Mouse (Mus musculus): Measurements from ENCODE around the gene Riox2.
"Not testable (repeated sequence)": the region's sequence is repeated elsewhere in the genome, so short reads cannot be mapped to it uniquely, and the experiment has no call there.

The Riox2 gene

DNA sequence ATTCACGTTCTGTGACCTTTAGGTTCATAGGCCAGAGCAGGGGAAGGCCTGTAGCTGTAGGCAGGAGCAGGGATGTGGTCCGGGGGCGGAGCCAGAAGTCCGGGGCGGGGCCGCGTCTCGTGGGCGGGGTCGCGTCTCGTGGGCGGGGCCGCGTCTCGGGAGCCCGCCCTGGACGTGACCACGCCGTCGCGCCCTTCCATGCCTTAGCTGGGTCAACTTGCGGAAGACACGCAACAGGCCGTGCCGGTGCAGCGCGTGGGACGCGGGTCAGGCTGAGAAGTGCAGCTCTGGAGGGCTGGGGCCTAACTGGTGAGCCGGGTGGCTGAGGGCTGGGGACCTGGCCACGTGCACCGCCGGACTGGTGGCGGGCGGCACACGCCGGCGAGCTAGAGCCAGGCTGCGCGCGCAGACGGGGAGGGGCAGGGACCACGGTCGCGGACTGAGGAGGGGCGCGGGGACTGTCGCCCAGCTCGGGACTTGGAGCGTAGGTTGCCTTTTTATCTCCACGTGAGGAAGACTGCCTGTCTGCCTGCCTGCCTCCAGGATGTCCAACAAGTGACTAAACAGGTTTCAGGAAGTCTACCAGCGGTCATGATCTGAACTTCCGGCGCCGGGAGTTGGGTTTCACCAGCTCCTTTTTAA is at the start of gene Riox2:
Riox2 (plus strand) TSS at position 139 of the 642 bp plus-strand sequence.
- peak; percentile 52 to 53 for DNase-seq (ENCODE audit: low spot score in 2 of 2)

DNA sequence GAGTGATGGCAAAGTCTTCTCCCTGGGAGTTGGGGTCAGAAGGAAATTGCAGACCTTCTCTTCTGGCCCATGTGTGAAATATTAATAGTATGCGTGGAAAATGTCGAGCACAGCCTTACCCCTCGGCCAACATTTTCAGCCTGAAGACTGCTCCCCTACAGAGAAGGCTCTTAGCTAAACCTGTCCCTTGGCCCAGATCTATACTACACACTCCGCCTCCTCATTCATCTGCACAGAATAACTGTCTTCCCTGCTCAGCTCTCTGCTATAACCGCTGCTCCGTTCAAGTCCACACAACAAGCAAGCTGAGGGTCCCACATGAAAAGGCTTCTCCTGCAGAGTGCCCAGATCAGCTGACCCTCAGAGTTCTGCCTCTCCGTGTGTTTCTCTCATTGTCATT is 43.6 kb upstream of the Riox2 start:
- DNase-seq (ENCODE audit: low spot score in 2 of 2) = no peak

DNA sequence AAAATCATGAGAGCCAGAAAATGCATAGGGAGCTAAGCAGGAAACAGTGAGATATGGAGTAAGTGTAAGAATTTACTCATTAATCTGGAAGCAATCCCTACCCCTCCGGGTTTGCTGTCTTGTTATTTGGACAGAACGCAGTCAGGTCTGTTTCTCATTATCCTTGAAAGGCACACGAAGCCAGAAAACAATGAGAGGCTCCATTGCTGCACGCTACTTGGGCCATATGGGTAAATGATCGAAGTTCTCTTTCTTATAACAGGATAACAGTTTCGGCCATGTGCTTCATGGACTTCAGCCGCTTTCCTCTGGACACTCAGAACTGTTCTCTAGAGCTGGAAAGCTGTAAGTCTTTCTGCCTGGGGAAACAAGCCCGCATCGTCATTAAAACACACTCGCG is 38.4 kb upstream of the Riox2 start:
- DNase-seq (ENCODE audit: low spot score in 2 of 2) = no peak

DNA sequence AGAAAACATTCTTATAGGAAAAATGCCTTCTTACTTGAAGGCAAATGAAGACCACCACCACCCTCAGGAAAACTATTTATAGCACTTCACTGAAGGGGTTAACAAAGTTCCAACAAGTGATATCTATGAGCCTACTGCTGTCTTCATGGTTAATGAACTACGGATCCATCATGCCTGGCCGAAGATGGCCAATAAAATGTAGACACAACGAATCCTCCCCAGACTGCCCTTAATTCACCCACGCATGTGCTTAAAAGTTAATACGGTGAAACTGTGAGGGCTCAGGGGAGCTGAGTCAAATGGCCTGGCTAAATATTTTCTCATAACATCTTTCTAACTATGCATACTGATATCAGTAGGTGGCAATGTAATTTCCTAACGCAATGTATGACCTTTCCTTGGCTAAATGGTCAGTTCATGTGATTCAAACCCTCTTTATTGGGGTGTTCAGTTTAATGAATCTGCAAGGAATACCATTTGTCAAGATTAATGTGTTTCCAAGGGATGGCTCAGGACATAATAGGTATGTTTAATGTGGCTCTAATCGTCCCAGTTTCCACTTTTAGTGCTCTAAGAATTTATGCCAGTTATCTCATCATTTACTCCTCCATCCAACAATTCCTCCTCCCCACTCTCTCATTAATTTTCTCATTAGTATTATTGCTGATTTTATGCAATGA is 26.6 kb upstream of the Riox2 start:
- no peak for DNase-seq (ENCODE audit: low spot score in 2 of 2)

DNA sequence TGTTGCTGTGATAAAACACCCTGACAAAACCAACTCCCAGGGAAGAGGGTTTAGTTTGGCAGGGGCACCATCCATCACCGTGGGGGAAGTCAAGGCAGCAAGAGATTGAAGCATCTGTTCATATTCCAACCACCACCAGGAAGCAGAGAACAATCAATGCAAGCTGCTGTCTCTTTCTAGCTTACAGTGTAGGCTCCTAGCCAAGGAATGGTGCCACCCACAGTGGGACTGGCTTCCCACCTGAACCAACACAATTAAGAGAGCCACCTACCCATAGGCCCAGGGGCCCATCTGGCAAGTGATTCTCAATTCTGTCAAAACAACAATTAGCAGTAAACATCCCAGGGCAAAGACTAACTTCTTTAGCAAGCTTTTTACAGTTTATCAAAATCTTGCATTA is 23.4 kb upstream of the Riox2 start:
- no peak for DNase-seq (ENCODE audit: low spot score in 2 of 2)

DNA sequence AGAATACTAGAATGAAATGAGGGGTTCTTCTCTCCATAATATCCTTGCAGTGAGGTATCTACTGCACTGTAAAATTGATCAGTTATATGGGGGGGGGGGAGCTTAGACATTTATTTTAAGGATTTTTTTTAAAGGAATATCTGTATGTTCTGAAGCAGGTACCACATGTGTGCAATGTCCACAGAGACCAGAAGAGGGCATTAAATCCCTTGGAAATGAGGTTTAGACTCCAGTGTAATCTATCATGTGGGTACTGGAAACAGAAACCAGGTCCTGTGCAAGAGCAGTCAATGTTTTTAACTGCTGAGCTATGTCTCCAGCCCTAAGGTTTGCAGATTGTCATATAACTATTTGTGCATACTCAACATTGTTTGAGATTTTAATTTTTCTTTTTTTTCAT is 22.5 kb upstream of the Riox2 start:
- DNase-seq (ENCODE audit: low spot score in 2 of 2) = no peak

DNA sequence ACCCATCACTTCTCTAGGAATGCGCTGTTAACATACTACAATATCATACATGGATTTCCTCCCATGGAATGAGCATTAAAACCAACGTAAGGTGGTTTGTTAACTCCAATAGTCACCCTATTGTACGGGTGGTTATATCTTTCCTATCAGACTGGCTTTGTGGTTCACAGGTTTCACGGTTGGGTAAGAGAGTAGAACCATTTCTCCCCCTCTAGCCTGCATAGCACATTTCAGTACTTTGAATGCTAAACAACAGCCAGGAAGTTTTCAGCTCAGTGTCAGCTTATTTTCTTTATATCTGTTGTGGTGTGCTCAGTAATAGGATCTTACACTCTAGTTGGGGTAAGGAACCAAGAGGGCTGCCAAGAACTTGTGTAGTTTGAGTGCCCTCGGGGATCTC is 19.8 kb upstream of the Riox2 start:
- DNase-seq (ENCODE audit: low spot score in 2 of 2) = no peak

DNA sequence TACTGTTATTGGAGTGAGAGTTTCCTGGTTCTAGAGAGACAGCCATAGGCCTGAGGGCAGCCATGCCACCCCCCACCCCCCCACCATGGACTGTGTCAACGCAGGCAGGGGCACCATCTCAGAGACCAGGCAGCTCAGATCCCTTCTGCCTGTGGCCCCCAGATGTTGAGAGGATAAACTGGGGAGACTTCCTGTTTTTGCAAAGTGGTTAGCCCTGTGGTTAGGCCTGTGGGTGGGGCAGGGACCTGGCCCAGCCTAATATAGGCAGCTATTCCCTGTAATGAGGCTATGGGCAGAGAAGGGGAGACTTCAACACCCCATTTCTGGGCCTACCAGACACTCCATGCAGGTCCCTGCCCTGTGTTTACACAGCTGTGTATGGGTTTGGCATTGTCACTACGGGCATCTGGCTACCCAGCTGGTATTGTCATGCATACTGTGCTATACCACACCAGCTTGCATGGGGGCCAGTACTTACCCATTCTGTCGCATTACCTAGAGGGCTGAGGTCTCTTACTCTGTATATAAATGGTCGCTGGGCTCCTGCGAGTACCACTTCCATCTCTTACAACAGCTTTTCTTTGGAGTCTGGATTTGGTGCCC is 12.2 kb upstream of the Riox2 start:
- DNase-seq (ENCODE audit: low spot score in 2 of 2) = not testable (repeated sequence)

DNA sequence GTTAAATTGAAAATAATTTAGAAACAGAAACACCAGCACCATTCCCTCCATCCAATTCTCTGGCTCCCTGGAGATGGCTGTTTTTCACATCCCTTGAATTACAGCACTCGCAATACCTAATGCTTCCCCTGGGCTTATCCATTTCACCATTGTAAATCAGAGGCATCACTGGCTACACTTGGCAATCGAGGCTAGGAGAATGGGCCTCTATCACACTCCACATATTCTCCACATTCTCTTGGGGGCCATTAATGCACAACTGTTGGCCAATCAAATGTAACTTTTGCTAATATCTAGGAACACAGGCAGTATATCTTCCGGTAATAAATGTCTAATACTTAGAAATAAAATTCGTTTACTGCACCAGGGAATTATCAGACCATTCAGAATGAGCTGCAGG is 8.0 kb upstream of the Riox2 start:
- no peak for DNase-seq (ENCODE audit: low spot score in 2 of 2)

DNA sequence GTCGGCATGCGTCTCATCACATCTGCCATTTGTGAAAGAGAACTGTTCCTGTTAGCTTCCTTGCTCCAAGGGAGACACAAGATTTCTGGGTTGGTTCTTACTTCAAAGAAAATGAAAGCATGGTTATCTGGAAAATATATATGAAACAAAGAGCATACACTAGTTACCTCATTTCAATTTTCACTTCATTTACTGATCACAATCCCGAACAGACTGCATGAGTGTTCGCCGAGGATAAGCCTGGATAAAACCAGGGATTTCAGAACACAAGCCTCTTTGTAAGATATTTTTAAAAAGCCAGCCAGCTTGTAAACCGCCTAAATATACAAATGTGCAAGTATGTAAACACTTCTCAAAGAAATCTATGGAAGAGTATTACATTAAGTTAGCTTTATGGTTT is 7.6 kb upstream of the Riox2 start:
- DNase-seq (ENCODE audit: low spot score in 2 of 2) = no peak

DNA sequence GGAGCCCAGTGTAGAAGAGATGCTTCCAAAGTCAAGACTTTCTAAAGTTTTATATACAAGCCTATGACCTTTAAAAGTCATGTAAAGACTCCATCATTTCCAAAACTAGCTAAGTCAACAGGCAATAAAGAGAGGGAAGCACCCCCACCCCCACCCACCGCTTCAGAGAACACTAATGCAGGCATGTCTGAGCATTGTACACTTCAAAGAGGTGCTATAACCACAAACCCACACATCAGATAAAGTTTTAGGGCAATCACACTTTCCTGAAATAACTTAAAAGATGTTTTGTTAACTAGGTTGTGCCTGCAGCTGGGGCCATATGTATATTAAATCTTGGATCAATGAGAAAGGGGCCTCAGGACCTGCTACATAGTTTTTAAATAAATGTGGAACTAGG is 1.7 kb upstream of the Riox2 start:
- no peak for DNase-seq (ENCODE audit: low spot score in 2 of 2)

DNA sequence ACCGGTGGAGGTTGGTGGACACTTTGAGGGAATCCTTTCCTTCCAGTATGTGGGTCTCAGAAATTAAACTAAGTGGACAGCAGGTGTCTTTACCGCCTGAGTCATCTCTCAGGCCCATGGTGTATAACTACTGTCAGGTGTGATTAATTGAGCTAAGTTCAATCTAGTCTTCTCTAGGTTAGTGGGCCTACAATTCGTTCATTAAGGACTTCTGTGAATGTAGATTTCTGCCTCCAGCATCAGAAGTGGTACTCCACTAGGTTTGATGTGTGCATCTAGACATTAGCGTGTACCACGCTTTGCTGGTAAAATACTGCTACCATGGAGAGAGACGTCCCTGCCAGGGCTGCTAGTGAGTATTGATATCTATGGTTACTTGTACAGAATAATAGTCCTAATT is 971 bp downstream of the Riox2 start:
- no peak for DNase-seq (ENCODE audit: low spot score in 2 of 2)

DNA sequence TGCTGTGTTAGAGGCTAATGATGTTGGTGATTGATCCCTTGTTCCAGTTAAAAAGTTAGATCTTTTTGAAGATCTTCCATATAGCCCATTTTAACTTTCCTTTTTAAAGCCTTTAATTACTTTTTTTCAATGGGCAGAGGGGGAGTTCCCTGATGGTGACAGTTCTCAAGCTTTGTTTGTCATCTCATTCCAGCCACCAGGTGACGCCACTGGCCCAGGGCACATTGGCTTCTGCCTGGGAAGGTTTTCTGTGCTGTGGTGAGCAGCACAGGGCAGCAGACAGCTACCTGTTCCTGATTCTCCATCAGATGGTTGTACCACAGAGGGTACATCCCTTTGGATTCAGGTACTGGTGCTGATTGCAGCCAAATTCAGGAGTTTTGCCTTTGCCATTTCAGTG is 3.2 kb downstream of the Riox2 start:
- peak; percentile 33 to 43 for DNase-seq (ENCODE audit: low spot score in 2 of 2)

DNA sequence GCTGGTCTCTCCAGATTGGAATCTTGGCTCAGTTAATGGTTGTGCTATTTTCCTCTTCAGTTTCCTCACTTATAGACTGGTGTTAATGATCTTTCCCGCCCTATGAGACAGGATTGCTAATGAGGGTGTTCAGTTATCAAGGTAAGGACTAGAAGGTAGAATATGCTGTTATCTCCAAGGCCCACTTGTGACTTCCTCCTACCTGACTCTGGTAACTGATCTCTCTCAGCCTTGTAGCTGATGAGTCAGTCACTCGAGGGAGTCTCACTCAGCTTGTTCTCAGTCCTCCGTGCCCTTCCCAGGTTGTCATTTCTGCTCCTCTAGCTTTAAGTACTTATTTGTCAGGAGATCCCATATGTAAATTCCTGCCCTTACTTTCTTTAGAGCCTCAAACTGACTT is 6.4 kb downstream of the Riox2 start:
- no peak for DNase-seq (ENCODE audit: low spot score in 2 of 2)

DNA sequence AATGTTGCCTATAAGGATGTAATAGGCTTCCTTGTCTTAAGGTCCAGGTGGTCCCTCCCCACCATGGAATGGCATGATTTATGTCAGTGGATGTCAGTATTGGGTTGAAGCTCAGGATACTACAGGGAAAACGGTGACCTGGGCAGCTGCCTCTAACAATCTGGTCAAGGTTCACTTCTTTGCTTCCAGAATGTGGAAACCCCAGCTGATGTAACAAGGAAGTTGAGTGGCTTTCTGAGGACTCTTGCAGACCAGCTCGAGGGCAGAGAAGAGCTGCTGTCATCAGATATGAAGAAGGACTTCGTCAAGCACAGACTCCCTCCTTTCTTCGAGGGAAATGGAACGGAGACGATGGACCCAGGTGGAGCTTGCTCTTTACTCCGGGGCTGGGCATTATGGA is 15.7 kb downstream of the Riox2 start:
- DNase-seq (ENCODE audit: low spot score in 2 of 2) = no peak

DNA sequence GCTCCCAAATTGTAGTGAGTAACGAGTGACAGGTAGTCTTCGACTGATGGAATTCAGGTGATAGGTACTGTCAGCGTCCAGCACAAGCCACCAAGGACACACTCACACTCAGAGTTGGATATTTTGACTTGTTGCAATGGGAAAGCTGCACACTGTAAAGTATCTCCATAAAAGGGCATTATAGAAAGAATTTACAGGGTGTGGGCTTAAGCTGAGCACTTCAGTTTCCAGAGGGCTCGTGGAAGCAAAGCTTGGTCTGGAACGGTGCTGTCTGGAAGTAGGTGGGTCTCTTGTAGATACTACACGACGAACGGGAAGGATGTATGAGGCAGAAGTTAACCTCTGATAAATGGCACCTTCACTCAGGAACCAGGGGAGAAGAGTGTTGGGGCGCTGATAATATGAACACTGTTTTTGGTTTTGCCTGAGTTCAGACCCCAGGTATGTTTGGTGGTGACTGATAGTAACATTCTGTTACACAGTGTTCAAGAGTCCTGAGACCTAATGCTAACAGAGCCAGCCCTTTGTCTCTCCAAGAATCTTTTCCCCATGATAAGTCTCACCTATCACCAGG is 16.5 kb downstream of the Riox2 start:
- no peak for DNase-seq (ENCODE audit: low spot score in 2 of 2)

DNA sequence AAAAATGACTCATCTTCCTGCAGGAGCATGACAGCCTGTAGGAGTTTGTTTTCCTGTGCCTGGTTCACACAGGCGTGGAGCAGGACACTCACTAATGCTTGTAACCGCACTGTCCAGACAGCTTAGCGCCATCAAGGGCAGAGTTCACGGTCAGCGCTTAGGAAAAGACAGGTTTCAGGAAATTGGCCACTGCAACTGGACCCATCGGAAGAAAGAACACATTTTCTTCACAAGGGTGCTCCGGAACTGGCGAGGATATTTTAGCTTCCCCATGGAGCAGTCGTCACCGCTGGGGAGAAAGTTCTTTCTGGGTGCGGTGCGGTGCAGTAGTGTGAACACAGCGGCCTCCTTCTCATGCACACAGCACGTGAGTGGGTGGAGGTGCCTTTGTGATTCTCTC is 21.6 kb downstream of the Riox2 start:
- no peak for DNase-seq (ENCODE audit: low spot score in 2 of 2)

DNA sequence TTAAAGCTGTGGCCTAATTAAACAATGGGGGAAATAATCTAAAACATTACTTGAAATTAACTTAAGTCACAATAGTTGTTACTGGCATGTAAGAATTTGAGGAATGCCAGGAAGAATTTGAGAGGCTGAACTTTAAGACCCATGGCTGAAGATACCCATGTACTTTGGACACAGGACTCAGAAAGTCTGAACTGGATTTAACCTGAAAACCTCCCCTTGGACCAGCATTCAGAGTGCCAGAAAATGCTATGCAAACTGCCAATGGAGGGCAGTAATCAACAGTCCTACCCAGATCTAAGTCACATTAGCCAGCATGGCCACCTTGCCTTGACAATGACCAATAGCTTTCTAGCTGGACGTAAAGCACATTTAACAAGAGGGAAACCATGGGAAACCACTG is 26.4 kb downstream of the Riox2 start:
- DNase-seq (ENCODE audit: low spot score in 2 of 2) = no peak

DNA sequence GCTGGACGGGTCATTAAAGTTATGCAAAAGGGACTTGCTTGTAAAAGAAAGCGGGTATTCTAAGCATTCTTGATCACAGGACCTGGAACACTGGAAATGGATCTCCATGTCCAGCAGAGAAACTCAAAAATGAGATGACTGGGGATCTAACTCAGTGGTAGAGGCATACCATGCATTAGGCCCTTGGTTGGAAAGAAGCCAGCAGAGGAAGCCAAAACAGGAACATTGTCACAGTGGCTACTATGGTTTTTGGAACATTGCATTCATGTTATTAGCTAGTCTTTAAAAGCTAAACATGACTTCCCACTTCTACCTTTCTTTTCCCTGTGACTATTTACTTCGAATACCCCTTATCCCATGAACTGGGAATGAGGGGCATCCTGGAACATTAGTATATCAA is 27.6 kb downstream of the Riox2 start:
- DNase-seq (ENCODE audit: low spot score in 2 of 2) = no peak

DNA sequence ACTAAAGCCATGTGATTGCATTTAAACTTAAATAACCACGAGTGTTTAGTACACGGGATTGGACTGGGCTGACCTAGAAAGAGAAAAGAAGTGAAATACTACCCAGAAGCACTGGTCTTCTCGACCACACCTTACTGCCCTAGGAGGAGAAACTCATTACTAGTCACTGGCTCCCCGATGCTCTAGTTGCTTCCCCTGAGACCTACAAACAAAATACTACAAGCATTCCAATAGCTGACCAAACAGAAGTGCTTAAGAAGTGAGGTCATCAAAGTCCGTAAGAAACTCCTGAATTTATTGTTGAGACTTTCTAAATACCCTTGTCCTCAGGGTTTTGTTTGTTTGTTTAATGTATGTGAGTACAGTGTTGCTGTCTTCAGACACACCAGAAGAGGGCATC is 38.3 kb downstream of the Riox2 start:
- no peak for DNase-seq (ENCODE audit: low spot score in 2 of 2)

DNA sequence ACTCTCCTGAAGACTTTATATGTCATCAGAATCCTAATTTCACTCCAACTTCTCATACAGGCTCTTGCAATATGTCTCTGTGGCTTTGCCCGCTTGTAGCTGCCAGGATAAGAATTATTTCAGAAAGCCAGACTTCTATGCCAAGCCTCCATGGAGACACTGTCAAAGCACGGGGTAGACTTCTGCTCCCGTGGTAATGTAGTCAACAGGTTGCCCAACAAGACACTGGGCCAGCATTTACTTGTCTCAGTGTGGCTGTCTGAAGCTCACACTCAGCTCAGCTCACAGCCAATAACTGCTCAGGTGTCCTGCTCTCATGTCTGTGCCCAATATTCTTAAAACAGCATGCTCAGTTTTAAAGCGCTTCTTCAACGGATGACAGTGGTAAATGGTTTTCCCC is 43.6 kb downstream of the Riox2 start:
- DNase-seq (ENCODE audit: low spot score in 2 of 2) = no peak

DNA sequence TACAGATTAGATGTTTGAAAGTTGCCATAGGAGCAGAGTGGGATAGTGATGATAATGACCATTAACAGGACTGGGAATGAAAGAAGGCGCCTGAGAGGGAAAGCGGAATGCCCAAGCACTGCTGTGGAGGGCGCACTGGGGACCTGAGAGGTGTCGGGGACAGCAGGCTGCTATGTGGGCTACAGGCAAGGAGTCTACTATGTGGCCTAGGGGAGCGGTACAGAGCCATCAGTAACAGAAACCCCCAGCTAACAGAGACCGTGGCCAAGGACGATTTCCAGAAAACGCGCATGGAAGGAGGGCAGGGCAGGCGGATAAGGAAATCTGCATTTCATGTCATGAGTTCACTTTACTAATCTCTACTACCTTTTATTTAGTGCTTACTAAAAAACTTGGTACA is 45.4 kb downstream of the Riox2 start:
- DNase-seq (ENCODE audit: low spot score in 2 of 2) = no peak

Data from frontal cortex, postnatal 25 days (tissue).